Mouse (Mus musculus) c-Kit-positive CD71-positive TER-119-positive erythroid progenitor cells, embryonic 14.5 days (primary cell): ENCODE measurements around the gene Fhl3.
"Not testable (repeated sequence)": the region's sequence is repeated elsewhere in the genome, so short reads cannot be mapped to it uniquely, and the experiment has no call there.

Experiments used
- DNase-seq: peaks from one replicate; pipeline ENCODE4 v3.0.0-alpha.2; 2013; ENCODE audit warnings: low spot score

Fhl3 gene

GRCm38 (mm10) chr4:124708518-124709477 lies 8.3 kb downstream of the Fhl3 start:
- peak; percentile 70 for DNase-seq

- no peak for DNase-seq
Measured at GRCm38 (mm10) chr4:124709961-124710446, 9.5 kb downstream of the Fhl3 start.

GRCm38 (mm10) chr4:124710776-124711291 lies 10.3 kb downstream of the Fhl3 start:
- DNase-seq = peak; percentile 64

- peak; percentile 73 for DNase-seq
Measured at GRCm38 (mm10) chr4:124712618-124713017, 12.1 kb downstream of the Fhl3 start.

- DNase-seq = not testable (repeated sequence)
Measured at GRCm38 (mm10) chr4:124713850-124714249, 13.3 kb downstream of the Fhl3 start.

GRCm38 (mm10) chr4:124714545-124715481 lies 14.3 kb downstream of the Fhl3 start, which contains the start of gene Sf3a3:
Gene Sf3a3 (plus strand): TSS chr4:124714776.
- peak; percentile 92 for DNase-seq

- DNase-seq = no peak
Measured at GRCm38 (mm10) chr4:124719101-124719500, 18.6 kb downstream of the Fhl3 start.

GRCm38 (mm10) chr4:124726121-124726520 lies 25.6 kb downstream of the Fhl3 start:
- DNase-seq = no peak

GRCm38 (mm10) chr4:124736952-124737351 lies 36.5 kb downstream of the Fhl3 start:
- DNase-seq = no peak

GRCm38 (mm10) chr4:124737486-124737885 lies 37.0 kb downstream of the Fhl3 start:
- DNase-seq = no peak

- DNase-seq = no peak
Measured at GRCm38 (mm10) chr4:124738013-124738412, 37.5 kb downstream of the Fhl3 start.

- DNase-seq = no peak
Measured at GRCm38 (mm10) chr4:124738783-124739182, 38.3 kb downstream of the Fhl3 start.

GRCm38 (mm10) chr4:124741376-124742343 lies 41.2 kb downstream of the Fhl3 start, which contains the start of gene Inpp5b:
Gene Inpp5b (plus strand): TSS chr4:124741850.
- peak; percentile 53 for DNase-seq

GRCm38 (mm10) chr4:124742839-124743238 lies 42.3 kb downstream of the Fhl3 start:
- DNase-seq = no peak

- DNase-seq = no peak
Measured at GRCm38 (mm10) chr4:124746577-124746976, 46.1 kb downstream of the Fhl3 start.

- DNase-seq = no peak
Measured at GRCm38 (mm10) chr4:124747851-124748250, 47.4 kb downstream of the Fhl3 start.

GRCm38 (mm10) chr4:124751300-124752250 lies 51.1 kb downstream of the Fhl3 start:
- peak; percentile 98 for DNase-seq

GRCm38 (mm10) chr4:124752281-124753199 lies 52.0 kb downstream of the Fhl3 start:
- DNase-seq = peak; percentile 78
